Mouse (Mus musculus): ENCODE data around the gene Fstl4.

The Fstl4 gene

DNA sequence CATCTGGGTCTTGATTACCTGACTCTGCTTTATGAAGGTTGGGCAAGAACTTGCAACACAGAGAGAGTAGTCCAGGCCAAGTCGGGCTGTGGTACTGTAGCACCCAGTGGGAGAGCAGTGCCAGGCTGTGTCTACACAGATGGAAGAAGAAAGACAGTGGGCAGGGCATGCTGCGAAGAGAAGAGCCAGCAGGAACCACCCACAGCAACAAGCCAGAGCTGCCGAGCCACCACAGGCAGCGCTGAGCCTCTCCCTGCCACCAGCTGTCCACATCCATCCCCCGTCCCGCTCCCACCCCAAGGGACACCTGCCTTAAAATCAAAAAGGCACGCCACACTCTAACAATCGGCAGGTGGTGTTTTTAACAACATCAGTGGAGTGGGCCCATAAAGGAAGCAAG lies 332.9 kb downstream of the Fstl4 start:
- no peak for DNase-seq

DNA sequence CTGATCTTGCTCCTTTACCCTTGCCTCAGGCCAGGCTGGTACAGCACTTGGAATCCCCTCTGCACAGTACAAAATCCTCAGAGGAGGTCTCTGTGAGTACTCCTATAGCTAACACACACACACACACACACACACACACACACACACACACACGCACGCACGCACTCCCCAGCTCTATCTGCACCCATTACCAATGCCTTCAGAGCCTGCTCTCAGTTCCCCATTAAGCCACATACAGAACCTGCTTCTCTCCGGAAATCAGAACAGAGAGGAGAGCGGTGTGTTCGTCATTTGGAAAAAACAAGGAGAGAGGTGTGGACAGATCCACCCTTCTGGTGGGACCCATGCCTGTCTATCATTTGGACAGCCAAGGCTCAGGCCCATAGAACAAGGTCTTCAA lies 333.4 kb downstream of the Fstl4 start:
- DNase-seq: no peak

DNA sequence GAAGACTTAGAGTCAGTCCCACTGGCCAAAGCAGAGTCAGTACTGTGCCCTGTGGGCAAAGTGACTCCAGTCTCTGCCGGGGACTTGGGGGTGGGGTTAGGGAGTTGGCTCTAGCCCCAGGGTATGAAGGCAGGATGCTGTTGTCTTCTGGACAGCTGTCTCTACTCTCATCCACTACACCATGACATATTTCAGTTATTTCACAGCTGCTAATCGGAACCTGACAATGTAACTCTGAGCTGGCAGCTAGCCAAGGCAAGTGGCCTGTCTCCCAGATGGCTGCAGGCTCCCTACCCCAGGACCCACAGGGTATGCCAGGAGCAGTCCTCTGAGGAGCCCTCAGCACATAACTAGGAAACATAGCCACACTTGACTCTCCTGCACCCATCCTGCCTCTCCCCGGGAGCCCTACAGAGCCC lies 334.4 kb downstream of the Fstl4 start:
- peak; percentile 30 for DNase-seq

DNA sequence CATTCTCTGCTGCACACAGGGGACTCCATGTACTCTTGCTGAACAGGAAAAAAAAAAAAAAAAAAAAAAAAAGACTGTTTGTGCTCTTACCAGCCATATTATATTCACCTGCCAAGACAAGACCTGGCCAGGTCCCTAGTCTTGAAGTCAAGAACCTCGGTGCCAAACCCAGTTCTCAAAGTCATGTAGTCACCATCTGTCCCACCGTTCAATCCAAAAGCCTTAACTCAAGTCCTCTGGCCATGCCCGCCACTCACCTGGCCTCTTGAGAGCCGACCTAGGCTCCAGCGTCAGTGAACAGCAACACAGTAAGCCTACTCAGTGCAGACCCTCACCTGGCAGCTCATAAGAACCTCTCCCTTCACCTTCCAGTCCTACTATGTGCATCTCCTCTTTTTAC lies 334.9 kb downstream of the Fstl4 start:
- DNase-seq: no peak

DNA sequence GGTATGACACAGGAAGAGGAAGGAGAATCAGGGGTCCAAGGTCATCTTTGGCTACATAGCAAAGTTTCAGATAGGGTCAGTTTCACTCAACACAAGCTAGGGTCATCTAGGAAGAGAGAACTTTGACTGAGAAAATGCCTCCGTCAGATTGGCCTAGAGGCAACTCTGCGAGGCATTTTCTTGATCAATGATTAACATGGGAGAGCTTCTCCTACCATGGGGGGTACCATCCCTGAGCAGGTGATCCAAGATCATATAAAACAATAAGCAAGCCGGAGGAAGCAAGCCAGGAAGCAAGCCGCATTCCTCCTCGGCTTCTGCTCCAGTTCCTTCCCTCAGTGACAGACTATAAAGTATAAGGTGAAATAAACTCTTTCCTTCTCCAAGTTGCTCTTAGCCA lies 337.3 kb downstream of the Fstl4 start:
- DNase-seq: no peak

DNA sequence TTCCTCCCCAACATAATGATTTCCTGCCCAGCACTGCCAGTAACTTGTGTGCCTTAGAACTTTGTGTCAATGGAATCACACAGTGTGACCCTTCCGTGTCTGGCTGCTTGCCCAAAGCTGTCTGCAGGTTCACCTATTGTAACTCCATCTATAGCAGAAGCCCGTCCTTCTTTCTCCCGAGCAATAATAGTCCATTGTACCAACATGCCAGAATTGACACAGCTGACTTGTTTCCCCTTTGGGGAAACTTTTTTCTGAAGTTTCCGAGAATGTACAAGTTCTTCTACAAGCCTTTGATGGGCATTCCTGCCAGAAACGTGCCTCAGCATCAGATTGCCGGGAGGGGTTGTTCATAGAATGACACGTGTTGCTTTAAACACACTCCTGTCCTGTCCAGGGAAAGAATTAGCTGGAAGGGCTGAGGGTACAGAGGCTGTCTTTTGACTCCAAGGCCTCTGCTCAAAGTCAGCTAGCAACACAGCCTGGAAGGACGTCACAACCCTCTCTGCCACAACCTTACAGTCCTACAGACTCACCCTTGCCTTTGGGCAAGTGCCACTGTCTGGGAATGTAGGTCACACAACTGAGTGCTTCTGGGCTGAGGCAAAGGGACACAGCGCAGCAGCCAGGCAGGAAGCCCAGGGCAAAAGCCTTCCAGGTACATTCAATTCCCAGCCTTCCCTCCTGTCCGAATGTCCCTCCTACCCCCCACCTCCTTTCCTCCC lies 339.3 kb downstream of the Fstl4 start:
- DNase-seq: no peak

DNA sequence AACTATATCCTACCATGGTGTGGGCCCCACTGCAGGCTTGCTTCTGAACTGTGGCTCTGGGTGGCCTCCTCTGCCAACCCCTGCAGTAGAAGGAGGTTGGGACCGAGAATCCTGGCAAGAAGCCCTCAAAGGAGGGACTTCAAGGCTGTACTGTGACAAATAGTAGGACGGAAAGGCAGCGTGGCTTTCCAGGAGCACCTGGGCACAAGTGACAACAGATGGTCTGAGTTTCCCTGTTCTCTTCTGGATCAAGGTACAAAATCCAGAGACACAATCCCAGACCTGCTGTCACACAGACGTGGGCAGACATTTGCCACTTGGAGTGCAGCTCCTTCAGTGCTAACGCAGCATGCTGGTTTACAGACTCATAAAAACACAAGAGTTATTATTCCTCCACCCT lies 343.3 kb downstream of the Fstl4 start:
- DNase-seq: no peak

DNA sequence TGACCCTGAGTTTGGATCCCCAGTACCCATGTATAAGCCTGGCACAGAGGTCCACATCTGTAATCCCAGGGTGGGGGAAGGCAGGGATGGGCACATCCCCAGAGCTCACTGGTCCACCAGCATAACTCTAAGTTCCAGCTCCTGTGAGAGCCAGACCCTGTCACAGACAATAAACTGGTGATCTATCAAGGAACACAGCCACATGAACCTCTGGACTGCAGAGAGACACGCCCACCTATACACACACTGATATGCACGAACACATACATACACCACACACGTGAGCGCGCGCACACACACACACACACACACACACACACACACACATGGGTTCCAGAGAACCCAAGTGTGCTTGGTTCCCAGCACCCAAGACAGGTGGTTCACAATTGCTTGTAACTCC lies 344.4 kb downstream of the Fstl4 start:
- DNase-seq: no peak

DNA sequence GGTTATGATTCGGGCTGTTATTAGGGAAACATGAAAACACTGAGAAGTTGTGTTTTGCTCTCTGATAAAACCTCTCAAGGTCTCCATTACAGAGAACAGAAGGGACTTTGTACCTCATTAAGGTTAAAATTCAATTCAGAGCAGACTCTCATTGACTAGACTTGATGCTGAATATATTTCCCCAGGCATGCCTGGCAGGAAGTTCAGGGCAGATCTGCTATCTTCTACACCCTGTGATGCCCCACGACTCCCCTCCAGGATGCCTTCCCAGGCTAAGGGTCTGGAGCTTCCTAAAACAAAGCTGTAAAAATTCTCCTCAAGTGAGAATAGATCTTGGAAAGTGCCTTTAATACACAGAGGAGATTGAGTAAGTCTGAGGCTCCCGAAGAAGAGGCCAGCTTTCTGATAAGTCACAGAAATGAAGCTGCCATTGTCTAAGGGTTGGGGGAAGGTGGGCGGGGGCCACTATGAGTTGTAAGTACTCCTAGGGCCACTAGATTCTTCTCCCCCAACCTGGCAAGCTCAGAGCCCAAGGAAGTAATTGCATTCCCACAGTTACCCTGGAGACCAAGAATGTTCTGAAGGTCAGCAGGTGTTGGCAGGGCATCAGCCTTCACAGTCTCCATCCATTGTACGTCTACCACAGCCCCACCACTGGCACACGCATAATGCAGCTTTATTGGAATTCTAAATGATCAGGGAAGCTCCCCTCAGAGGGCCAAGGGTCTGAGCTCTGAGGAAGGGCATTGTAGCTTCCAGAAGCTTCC lies 345.4 kb downstream of the Fstl4 start:
- DNase-seq: no peak

DNA sequence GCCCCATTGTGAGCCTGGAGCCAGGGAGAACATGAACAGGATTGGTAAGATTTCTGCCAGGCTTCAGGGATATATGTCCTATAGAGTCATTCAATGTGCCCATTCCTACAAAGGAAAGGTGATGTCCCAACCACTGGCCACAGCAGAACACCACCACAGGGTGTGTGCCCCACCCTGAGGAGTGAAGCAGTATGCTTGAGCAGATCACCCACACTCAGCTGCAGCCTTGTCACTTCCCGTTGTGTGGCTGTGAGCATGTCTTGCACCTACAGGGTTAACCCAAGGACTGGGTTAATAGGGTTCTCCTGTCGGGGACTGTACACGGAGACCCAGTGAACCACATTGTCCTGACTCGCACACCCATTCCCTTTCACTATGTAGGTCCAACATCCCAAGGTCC lies 351.3 kb downstream of the Fstl4 start:
- DNase-seq: no peak

DNA sequence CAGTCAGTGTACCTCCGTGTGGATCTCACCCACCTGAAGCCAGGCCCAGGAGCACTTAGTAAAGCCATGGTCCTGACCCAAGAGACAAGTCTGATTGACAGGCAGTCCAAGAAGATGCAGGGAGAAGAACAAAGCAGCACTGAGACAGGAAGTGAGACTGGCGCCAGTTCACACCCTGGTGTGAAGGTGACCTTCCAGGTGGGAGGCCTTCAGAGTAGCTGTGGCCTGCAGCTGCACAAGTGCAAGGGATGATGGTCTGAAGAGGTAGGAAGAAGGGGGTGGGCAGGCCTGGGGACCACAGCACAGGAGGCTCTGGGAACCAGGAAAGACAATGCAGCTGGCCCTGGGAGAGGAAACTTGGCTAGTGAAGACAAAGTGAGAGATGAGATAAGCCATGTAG lies 351.9 kb downstream of the Fstl4 start:
- no peak for DNase-seq

DNA sequence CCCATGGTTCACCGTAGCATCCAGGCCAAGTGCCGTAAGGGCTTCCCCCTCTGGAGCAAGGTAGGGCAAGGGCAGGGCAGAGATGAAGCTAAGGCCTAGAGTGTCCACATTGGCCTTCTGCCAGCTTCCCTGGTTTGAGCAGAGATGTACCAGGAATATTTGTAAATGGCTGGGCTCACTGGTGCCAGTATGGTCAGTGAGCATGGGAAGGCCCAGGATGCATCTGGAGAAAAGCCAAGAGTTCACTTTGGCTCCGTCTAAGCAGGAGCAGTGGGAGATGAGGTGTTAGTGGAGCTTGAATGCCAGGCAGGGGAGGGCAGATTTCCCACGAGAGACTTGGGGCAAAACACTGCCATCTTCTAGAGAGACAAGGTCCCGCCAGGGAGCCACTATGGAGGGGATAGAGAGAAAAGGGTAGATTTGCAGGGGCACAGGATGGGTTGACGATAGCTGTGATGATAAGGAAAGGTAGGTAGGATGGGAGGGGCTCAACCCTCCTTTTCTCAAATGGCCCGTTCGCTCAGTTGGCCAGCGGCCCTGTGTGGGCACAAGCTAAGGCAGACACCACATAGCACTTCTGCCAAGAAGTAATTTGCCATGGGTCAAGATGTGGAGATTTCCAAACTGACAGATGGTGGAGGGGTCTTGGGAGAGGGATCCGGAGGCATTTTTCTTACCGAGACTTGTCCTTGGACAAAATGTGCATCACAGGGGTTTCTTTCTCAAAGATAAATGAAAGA lies 354.0 kb downstream of the Fstl4 start:
- DNase-seq: no peak

DNA sequence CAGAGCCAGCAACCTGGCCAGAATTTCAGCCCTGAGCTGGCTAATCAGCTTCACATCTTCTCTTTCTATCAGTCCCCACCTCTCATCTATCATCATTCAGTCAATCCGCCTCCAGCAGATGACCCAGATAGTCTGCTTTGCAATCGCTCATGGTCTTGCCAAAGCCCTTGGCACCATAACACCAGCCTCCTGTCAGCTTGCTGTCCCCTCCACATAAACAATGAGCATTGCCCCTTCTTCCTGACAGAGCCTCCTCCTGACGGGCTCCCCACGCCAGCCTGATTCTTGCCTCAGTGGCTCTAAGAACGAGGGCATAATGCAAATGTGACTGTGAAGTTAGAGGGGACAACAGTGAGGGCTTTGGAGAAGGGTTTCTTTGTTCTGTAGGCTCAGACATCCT lies 355.5 kb downstream of the Fstl4 start:
- no peak for DNase-seq

DNA sequence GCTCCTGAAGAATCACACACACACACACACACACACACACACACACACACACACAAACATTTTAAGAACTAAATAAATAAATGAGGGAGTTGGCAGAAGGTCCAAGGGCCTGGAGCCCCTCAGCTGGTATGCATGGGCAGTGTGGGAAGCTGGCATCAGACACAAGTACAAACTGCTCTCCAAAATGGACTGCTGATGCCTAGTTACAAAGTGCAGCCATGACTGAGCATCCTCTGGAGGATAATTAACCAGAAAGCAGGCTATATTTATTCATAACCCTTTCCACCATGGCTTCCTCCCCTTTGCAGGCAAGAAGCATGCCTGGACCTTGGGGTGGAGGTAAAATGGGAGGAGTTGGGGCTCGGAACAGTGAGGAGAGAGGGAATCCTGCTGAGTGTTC lies 356.8 kb downstream of the Fstl4 start:
- no peak for DNase-seq

DNA sequence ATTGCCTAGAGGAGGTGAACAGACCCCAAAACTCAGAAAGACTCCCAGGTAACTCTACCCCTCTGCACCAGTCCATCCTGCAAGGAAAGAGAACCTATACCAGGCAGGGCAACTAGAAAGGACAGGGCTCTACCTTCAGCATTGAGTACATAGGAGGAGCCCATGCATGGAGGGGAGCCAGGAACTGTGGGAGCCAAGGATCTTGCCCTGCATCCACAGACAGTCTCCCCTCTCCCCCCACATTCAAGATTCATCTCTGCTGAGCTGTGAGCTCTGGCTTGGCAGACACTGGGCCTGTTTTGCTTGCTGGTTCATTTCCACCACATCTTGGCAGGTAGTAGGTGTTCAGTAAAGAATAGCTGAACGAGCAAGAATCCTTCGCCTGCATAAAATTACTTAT lies 360.4 kb downstream of the Fstl4 start:
- no peak for DNase-seq

DNA sequence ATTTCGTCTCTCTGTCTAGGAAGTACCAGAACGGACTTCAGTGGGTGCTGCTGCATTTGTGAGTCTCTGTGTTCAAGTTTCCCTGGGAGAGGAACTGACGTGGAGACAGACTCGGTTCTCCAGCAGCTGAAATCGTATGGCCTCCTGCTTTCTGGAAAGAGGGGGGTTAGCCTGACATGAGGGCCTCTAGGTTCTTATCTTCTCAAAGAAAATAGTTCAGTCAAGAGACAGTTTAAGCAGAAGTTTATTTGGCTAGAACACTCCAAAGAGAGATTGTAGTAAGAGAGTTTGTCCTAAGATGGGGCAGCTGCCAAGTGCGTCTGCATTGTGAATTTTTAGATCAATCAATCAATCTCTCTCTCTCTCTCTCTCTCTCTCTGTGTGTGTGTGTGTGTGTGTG lies 362.2 kb downstream of the Fstl4 start:
- DNase-seq: no peak

DNA sequence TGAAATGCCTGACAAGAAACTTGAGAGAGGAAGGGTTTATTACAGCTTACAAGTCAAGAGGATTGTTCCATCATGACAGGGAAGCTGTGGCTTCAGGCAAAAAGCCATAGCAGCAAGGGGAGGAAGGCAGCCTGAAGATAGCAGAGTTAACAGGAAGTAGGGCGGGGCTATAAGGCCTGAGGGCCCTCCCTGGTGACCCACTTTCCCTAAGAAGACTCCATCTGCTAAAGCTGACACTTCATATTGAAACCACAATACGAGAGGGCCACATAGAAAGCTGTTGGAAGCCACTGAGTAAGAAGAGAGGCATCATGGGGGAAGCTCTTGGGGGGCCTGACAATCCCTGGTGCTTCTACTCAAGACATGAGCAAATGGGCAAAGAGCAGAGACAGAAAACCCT lies 364.2 kb downstream of the Fstl4 start:
- no peak for DNase-seq

DNA sequence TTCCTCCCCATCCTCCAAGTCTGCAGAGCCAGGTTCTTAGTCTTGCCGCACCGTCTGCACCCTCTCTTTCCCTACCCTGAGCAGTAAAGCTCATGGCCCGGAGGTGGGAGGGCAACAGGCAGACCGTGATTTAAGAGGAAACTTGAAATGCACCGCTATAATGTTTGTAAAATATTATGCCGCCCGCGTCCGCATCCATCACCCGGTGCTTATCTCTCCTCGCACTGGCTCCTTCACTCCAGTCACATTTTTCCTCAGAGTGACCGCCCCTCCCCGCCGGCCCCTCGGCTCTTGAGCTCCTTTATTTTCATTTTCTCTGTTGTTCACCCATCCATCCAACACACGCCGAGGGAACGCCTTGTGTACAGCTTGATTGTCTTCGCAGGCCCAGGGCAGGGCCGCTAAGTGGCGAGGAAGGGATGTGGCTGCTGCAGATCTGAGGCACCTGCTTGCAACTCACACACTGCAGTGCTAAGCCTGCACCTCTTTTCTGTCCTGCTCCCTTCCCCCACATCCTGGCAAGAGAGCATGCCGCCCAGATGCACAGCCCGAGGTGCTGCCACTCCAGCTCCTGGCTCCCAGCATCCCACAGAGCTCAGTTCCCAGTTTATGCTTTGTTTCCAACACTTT lies 368.1 kb downstream of the Fstl4 start:
- DNase-seq: no peak

DNA sequence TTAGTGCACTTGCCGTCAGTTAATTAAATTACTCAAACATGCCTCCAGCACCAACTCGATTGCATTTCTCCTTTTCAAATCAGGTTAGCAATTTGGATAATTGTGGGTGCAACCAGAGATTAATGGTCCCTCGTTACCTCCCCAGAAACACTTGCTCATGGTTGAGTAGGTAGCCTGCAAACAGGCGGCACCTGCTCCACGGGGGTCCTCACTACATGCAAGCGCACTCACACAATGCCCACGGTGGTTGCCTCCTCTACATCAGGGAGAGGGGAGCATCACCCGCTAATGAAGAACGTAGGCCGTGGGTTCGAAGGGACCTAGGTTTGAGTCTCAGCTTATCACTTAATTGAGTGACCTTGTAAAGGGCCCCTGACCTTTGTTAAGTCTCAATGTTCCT lies 371.9 kb downstream of the Fstl4 start:
- no peak for DNase-seq

DNA sequence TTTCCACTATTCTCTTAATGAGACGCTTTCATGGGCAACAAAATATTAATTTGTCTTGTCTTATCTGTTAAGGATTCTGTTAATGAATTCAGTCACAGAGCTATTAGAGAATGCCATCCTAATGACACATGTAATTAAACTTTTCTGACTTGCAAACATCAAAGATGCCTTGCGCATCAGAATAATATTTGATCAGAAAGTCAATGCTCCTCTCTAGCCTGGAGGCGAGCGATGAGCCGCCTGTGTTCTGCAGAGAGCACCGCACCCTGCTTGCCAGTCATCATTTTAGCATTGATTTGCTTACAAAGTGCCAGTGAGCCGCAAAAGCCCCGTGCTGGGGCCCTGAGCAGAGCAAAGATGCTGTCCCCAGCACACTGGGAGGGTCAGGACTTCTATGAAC lies 372.9 kb downstream of the Fstl4 start:
- DNase-seq: no peak

DNA sequence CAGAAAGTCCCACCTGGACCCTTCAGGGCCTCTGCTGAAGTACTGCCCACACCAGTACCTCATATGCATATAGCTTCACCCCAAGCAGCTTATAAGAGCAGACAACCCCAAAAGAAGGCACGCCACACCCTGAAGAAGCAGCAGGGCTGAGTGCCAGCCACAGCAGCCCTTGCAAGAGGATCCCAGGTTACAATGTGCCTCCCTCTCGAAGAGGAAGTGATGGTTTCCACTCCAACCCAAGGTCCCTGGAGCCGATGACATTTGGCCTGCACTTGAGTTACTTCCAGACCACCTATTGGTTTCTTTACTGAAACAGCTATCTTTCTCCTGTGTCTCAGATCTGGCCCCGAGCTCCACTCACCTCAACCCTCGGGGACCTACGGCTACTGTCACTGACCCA lies 373.8 kb downstream of the Fstl4 start:
- DNase-seq: no peak

DNA sequence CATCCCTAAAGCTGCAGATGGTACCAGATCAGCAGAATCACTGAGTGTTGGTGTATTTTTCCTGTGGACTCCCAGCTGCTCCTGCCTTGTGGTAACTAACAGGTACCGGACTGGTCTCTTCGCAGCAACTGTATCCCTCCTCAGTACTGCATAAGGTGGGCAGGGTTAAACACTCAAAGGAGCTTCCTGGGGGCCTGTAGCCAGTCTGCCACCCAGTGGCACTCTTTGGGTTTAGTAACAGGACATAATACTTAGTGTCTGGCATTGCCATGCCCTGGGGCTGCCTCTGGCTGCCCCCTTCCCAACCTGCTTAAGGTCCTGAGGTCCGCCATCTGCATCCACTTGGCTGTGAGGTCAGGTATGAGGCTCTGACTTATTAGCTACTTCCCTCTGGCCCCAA lies 375.2 kb downstream of the Fstl4 start:
- DNase-seq: no peak

DNA sequence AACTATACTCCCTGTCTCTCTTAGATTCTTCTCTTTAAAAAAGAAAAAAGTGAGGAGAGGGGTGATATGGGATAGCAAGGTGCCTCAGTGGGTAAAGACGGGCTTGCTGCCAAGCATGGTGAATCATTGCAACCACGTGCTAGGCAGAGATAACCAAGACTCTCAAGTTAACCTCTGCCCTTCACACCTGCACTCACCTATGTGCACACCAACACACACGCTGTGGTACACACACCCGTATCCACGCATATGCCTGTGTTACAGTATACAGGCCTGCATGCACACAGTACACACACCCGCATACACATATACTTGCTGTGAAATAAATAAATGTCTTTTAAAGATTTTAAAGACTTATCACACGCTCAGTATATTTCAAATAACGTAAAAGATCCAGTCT lies 375.8 kb downstream of the Fstl4 start:
- DNase-seq: no peak
